Mouse (Mus musculus): ENCODE measurements around the gene Notch1.
A peak's percentile ranks its signal among the peaks of the same experiment; 100 is the strongest.

DNA sequence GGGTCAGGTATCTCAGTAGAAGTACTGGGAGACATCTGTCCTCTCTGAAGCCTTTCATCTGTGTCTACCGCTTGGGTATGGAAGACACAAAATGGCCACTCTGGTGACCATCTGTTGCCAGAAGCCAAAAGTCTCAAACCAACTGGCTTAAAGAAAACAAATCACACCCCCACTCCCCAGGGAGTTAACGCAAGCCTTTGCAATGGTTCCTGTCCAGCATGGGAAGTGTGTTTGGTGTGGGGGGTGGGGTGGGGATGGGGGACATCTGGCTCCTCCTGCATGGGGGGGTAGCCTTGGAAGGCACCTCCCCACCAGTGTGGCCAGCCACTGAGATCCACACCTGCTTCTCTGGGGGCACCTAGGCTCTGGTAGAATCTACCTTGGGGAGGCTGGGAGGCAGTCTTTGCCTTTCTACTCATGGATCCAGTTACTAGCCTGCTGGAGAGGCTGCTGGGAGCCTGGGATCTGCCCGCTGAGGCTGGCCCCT, 29.6 kb downstream of the Notch1 start:
- TF ChIP-seq CTCF (IDR thresholded peaks at IDR 0.05; ENCODE audit: low read depth) (no peak), EP300 (IDR thresholded peaks at IDR 0.05; ENCODE audit: low read depth) (peak; percentile 57; the same call in 1 of the 2 replicates)
